Mouse (Mus musculus) embryonic facial prominence, embryonic 14.5 days (tissue): ENCODE results near the gene Lypla2. TPM values are rescaled to one million over a fixed set of nuclear protein-coding genes. Genes with fewer than 3 reads are reported as not detected.

ENCODE experiments used
- ATAC-seq: fragments of 200-750 bp; cut with Nextera tagmentation; 2 replicates; pipeline ENCODE4 v1.8.0; 2017; ENCODE audit warnings: low read depth, moderate number of reproducible peaks, moderate TSS enrichment
- DNase-seq: peaks from one replicate; pipeline ENCODE4 v3.0.0-alpha.2; 2015; ENCODE audit warnings: low spot score
- H3K27ac ChIP-seq: fragments of 300-500 bp; sonication (generic); replicated peaks from 2 replicates; pipeline ENCODE4 v1.5.1; 2014; ENCODE audit warnings: low read depth, mild to moderate bottlenecking, low read length, moderate library complexity
- H3K27me3 ChIP-seq: fragments of 300-500 bp; sonication (generic); replicated peaks from 2 replicates; pipeline ENCODE4 v1.6.1; 2014; ENCODE audit warnings: low read length; ENCODE audit not compliant: control insufficient read depth, insufficient read depth
- H3K36me3 ChIP-seq: fragments of 300-500 bp; sonication (generic); 2 replicates; pipeline ENCODE4 v1.6.1; 2014; ENCODE audit warnings: low read length, mixed read lengths; ENCODE audit not compliant: control insufficient read depth, insufficient read depth
- H3K4me1 ChIP-seq: fragments of 300-500 bp; sonication (generic); 2 replicates; pipeline ENCODE4 v1.6.1; 2014; ENCODE audit warnings: antibody characterized with exemption, low read length; ENCODE audit not compliant: control insufficient read depth, insufficient read depth
- H3K4me2 ChIP-seq: fragments of 300-500 bp; sonication (generic); 2 replicates; pipeline ENCODE4 v1.6.1; 2014; ENCODE audit warnings: low read depth, mild to moderate bottlenecking, low read length, moderate library complexity, mixed read lengths
- H3K4me3 ChIP-seq: fragments of 300-500 bp; sonication (generic); 2 replicates; pipeline ENCODE4 v1.5.1; 2014; ENCODE audit warnings: low read depth, mild to moderate bottlenecking, low read length
- H3K9ac ChIP-seq: fragments of 300-500 bp; sonication (generic); 2 replicates; pipeline ENCODE4 v1.6.1; 2014; ENCODE audit warnings: low read depth, mild to moderate bottlenecking, low read length, moderate library complexity, mixed read lengths
- H3K9me3 ChIP-seq: fragments of 300-500 bp; sonication (generic); 2 replicates; pipeline ENCODE4 v1.6.1; 2016; ENCODE audit warnings: low read length; ENCODE audit not compliant: control insufficient read depth
- WGBS: fragments of 180-500 bp; shearing (Covaris S2); extraction: QIAGEN DNeasy Blood & Tissue Kit; methylation state at CpG from one replicate; pipeline ENCODE4 v1.1.7; 2014; 5-methylcytosine and 5-hydroxymethylcytosine counted together
- polyA plus RNA-seq: library from polyadenylated mRNA; unstranded; fragments of >200 nt; fragmentation: Nextera tagmentation; extraction: Ambion mirVana; gene quantifications from 2 replicates; pipeline ENCODE4 v1.2.1, GENCODE M21; 2014

Gene Lypla2
- polyA plus RNA-seq, 1 experiment from 2014 or later = 87.6 TPM

GRCm38 (mm10) chr4:136004107-136004675, 31.8 kb upstream of the Lypla2 start:
- no peak overlapping the region for H3K4me3 ChIP-seq
- no peaks in the 10 kb centered on the region for H3K9me3 ChIP-seq
- H3K9ac ChIP-seq = no peak overlapping the region
- no peak for DNase-seq
- H3K27ac ChIP-seq = no peak overlapping the region
- no peak overlapping the region for H3K4me2 ChIP-seq
- no peaks in the 10 kb centered on the region for H3K27me3 ChIP-seq
- H3K36me3 ChIP-seq = peaks cover 73% of the 10 kb centered on the region
- no peaks in the 10 kb centered on the region for H3K4me1 ChIP-seq
- ATAC-seq = no peak
- WGBS = 88% methylated on average over 5 of the region's 5 CpGs

DNA sequence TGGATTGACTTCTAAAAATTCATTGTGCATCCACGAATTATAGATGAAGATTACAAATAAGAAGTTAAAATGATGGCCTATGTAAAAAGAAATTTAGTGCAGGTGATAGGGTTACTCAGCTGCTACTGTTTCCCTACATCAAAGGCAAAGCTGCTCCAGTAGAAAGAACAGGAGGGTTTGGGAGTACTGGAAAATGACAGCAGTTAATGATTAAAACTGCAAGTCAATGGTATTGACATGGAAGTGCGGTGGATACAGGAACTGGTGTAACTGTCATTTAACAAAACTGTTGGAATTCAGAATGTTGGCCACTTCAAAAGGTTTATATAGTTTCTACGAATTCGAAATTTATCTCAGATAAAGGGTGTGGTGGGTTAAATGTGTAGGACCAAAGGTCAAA, 22.7 kb upstream of the Lypla2 start:
- no peak overlapping the region for H3K27ac ChIP-seq
- DNase-seq = no peak
- H3K4me3 ChIP-seq = no peak overlapping the region
- H3K9ac ChIP-seq = no peak overlapping the region
- WGBS = 78% methylated on average over 4 of the region's 4 CpGs
- no peaks in the 10 kb centered on the region for H3K4me1 ChIP-seq
- ATAC-seq = no peak
- H3K36me3 ChIP-seq = no peaks in the 10 kb centered on the region
- H3K9me3 ChIP-seq = peaks cover 6% of the 10 kb centered on the region; the same call in 1 of the 2 replicates
- H3K4me2 ChIP-seq = no peak overlapping the region
- no peaks in the 10 kb centered on the region for H3K27me3 ChIP-seq

GRCm38 (mm10) chr4:135993941-135994340, 21.5 kb upstream of the Lypla2 start:
- Histone ChIP-seq H3K27me3 (no peaks in the 10 kb centered on the region), H3K27ac (no peak overlapping the region), H3K36me3 (no peaks in the 10 kb centered on the region), H3K9ac (no peak overlapping the region), H3K4me1 (no peaks in the 10 kb centered on the region), H3K9me3 (peaks cover 6% of the 10 kb centered on the region; the same call in 1 of the 2 replicates), H3K4me2 (no peak overlapping the region), H3K4me3 (no peak overlapping the region)
- ATAC-seq = no peak
- no peak for DNase-seq
- WGBS = 92% methylated on average over 6 of the region's 6 CpGs

DNA sequence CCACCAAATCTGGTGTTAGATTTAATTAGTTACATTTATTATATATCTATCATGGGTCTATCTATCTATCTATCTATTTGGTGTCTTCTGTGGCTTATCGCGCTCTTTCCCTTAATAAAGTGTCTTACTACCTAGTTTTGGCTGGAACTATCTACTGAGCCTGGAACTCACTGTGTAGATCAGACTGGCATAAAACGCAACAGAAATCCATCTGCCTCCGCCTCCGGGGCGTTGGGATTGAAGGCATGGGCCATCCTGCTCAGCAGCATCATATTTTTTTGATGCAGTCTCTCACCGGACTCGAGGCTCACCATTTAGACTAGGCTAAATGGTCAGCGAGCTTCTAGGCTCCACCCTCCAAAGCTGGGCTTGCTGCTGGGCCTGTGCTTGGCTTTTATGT, 15.3 kb upstream of the Lypla2 start:
- peaks cover 19% of the 10 kb centered on the region for H3K36me3 ChIP-seq
- peaks cover 7% of the 10 kb centered on the region for H3K4me1 ChIP-seq
- DNase-seq = no peak
- peak overlapping the region; percentile 95 for H3K9ac ChIP-seq
- H3K27me3 ChIP-seq = no peaks in the 10 kb centered on the region
- WGBS = 72% methylated on average over 9 of the region's 9 CpGs
- H3K4me3 ChIP-seq = peak overlapping the region; percentile 99
- H3K27ac ChIP-seq = peak overlapping the region; percentile 90
- H3K9me3 ChIP-seq = no peaks in the 10 kb centered on the region
- no peak for ATAC-seq
- peak overlapping the region; percentile 88 for H3K4me2 ChIP-seq

DNA sequence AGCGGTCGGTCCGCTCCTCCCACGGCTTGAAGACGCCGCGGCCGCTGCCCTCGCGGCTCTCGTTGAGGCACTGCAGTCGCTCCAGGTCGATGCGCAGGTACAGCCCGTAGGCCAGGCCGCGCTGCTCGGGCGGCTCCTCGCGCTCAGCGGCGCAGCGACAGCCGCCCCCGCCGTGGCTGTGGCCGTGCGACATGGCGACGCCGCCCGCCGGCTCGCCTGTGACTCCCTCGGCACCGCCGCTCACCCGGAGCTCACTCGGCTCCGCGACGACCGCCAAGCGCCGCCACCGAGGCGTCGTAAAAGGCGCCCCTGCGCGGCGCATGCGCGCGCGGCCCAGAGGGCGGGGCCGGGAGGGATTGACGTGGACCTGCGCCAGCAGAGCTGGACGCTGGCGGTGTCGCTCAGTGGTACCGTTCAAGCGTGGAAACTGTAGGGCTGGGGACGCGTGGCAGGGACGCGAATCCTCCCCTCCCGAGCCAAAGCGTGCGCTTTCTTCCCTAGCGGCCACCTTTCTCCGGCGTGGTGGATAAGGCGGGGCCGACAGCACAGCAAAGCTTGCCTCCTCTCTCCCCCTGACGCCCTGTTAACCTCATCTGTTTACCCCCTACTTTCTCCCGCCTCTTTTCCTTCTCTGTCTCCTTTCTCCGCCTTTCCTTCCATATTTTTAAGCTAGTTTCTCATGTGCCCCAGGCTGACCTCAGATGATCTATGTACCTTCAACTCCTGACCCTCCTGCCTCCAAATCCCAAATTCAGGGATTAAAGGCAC, 14.7 kb upstream of the Lypla2 start, which contains the start of gene Pithd1:
Gene Pithd1, minus strand, starts transcription at position 322 of the 768 bp plus-strand sequence.
- DNase-seq (peak; percentile 94), ATAC-seq (peak; percentile 92)
- H3K4me3 ChIP-seq = peak within 1 kb of the TSS; percentile 99
- WGBS = 0% methylated on average over 32 of the region's 81 CpGs
- H3K27ac ChIP-seq = peak within 1 kb of the TSS; percentile 90
- peak within 1 kb of the TSS; percentile 88 for H3K4me2 ChIP-seq
- no peaks in the 10 kb centered on the region for H3K27me3 ChIP-seq
- peak within 1 kb of the TSS; percentile 95 for H3K9ac ChIP-seq
- H3K9me3 ChIP-seq = no peaks in the 10 kb centered on the region
- H3K36me3 ChIP-seq = peaks cover 21% of the 10 kb centered on the region
- H3K4me1 ChIP-seq = peaks cover 7% of the 10 kb centered on the region

GRCm38 (mm10) chr4:135986301-135986942, 14.0 kb upstream of the Lypla2 start:
- ATAC-seq (no peak), DNase-seq (no peak)

DNA sequence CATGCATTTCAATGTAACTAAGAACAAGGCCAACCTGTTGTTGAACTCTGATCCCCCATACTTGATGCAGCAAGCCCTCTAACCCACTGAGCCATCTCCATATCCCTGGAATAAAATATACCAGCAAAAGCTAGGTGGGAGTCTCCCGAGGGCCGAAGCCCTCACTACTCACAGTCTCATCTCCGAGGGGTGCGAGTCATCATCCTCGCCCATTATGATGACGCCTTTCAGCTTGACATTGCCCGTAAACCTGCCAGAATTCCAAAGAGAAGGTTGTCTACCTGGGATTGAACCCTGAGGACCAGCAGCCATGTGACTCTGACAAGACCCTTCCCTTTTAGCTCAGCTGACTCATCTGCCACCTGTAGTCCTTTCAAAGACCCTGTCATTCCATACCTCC, 13.3 kb upstream of the Lypla2 start:
- 91% methylated on average over 7 of the region's 7 CpGs for WGBS
- H3K27ac ChIP-seq = no peak overlapping the region
- H3K36me3 ChIP-seq = peaks cover 24% of the 10 kb centered on the region
- DNase-seq (no peak), ATAC-seq (no peak)
- H3K4me3 ChIP-seq = peak overlapping the region; percentile 99
- peak overlapping the region; percentile 95 for H3K9ac ChIP-seq
- peak overlapping the region; percentile 88 for H3K4me2 ChIP-seq
- peaks cover 7% of the 10 kb centered on the region for H3K4me1 ChIP-seq
- H3K27me3 ChIP-seq = no peaks in the 10 kb centered on the region
- H3K9me3 ChIP-seq = no peaks in the 10 kb centered on the region

More at GRCm38 (mm10) chr4:135986301-135986942, 14.0 kb upstream of the Lypla2 start:
- Histone ChIP-seq H3K4me1 (peaks cover 7% of the 10 kb centered on the region), H3K4me3 (peak overlapping the region; percentile 99), H3K9ac (peak overlapping the region; percentile 95), H3K4me2 (peak overlapping the region; percentile 88), H3K9me3 (no peaks in the 10 kb centered on the region), H3K27ac (peak overlapping the region; percentile 90; the same call in 1 of the 2 replicates), H3K36me3 (peaks cover 24% of the 10 kb centered on the region), H3K27me3 (no peaks in the 10 kb centered on the region)
- WGBS = 7% methylated on average over 16 of the region's 23 CpGs

- Histone ChIP-seq H3K4me1 (peaks cover 7% of the 10 kb centered on the region), H3K9me3 (no peaks in the 10 kb centered on the region), H3K36me3 (peaks cover 24% of the 10 kb centered on the region), H3K27ac (no peak overlapping the region), H3K9ac (no peak overlapping the region), H3K4me2 (0 out of 2 replicates have a peak overlapping the region, but pooled peaks have one; percentile 88), H3K27me3 (no peaks in the 10 kb centered on the region), H3K4me3 (0 out of 2 replicates have a peak overlapping the region, but pooled peaks have one; percentile 99)
- DNase-seq (no peak), ATAC-seq (no peak)
- 90% methylated on average over 5 of the region's 5 CpGs for WGBS
Measured at GRCm38 (mm10) chr4:135985193-135985592, 12.8 kb upstream of the Lypla2 start.
